Mouse (Mus musculus) liver, adult 2 months (tissue): ENCODE results near the gene Piwil1. TPM values are rescaled to one million over a fixed set of nuclear protein-coding genes. Genes with fewer than 3 reads are reported as not detected.

Experiments
- DNase-seq: peaks from one replicate; pipeline ENCODE4 v3.0.0-alpha.2; 2011; ENCODE audit warnings: low read depth, low spot score; ENCODE audit errors: extremely low read depth
- H3K27ac ChIP-seq: fragments of 200-500 bp; replicated peaks from 2 replicates; pipeline ENCODE4 v1.5.1; 2012; ENCODE audit warnings: low read depth, mild to moderate bottlenecking, control low read depth, inconsistent platforms, low read length; ENCODE audit not compliant: insufficient read depth
- H3K27me3 ChIP-seq: fragments of 200-500 bp; 2 replicates; pipeline ENCODE4 v1.6.1; 2012; ENCODE audit warnings: mild to moderate bottlenecking, moderate library complexity, low read length, inconsistent platforms; ENCODE audit not compliant: control insufficient read depth, insufficient read depth
- H3K36me3 ChIP-seq: fragments of 200-500 bp; 2 replicates; pipeline ENCODE4 v1.6.1; 2012; ENCODE audit warnings: low read length, inconsistent platforms; ENCODE audit not compliant: control insufficient read depth, insufficient read depth
- H3K4me1 ChIP-seq: fragments of 200-500 bp; 2 replicates; pipeline ENCODE4 v1.6.1; 2011; ENCODE audit warnings: low read length; ENCODE audit not compliant: control insufficient read depth, insufficient read depth
- H3K4me3 ChIP-seq: fragments of 200-500 bp; 2 replicates; pipeline ENCODE4 v1.5.1; 2011; ENCODE audit warnings: low read depth, mild to moderate bottlenecking, control low read depth, low read length, moderate library complexity; ENCODE audit not compliant: insufficient read depth
- H3K79me2 ChIP-seq: fragments of 200-500 bp; 2 replicates; pipeline ENCODE4 v1.6.1; 2012; ENCODE audit warnings: inconsistent platforms, mild to moderate bottlenecking, low read length, moderate library complexity; ENCODE audit not compliant: control insufficient read depth, insufficient read depth
- H3K9ac ChIP-seq: fragments of 200-500 bp; 2 replicates; pipeline ENCODE4 v1.6.1; 2012; ENCODE audit warnings: low read depth, mild to moderate bottlenecking, control low read depth, inconsistent platforms, low read length
- CTCF ChIP-seq: fragments of 200-500 bp; IDR thresholded peaks from 2 replicates; pipeline ENCODE4 v1.5.1; 2011; ENCODE audit warnings: low read depth, low read length, control low read depth
- POLR2A ChIP-seq: fragments of 200-500 bp; IDR thresholded peaks from 2 replicates; pipeline ENCODE4 v1.6.1; 2011; ENCODE audit warnings: low read length, control low read depth; ENCODE audit not compliant: insufficient read depth; ENCODE audit errors: extremely low read depth
- WGBS: fragments of 180-500 bp; shearing (Covaris S2); methylation state at CpG from one replicate; pipeline ENCODE4 v1.1.7; 2018; 5-methylcytosine and 5-hydroxymethylcytosine counted together
- polyA plus RNA-seq: library from polyadenylated mRNA; depleted of rRNA; stranded (reverse); fragments of >200 nt; gene quantifications from 2 replicates; pipeline ENCODE4 v1.2.3, GENCODE M21; 2012
- total RNA-seq: library from RNA; depleted of rRNA; stranded (reverse); fragments of >200 nt; gene quantifications from 2 replicates; pipeline ENCODE4 v1.2.3, GENCODE M21; 2014

Gene Piwil1
- total and polyA plus RNA-seq, 2 experiments: not detected

GRCm38 (mm10) chr5:128703688-128704087 lies 1.4 kb downstream of the Piwil1 start:
- H3K36me3 ChIP-seq: no peaks in the 10 kb centered on the region
- no peaks in the 10 kb centered on the region for H3K27me3 ChIP-seq
- no peak for TF ChIP-seq POLR2A
- TF ChIP-seq CTCF: no peak
- H3K27ac ChIP-seq: no peak overlapping the region
- no peaks in the 10 kb centered on the region for H3K79me2 ChIP-seq
- no peak overlapping the region for H3K4me3 ChIP-seq
- DNase-seq: no peak
- WGBS: 37% methylated on average over 10 of the region's 10 CpGs
- no peaks in the 10 kb centered on the region for H3K4me1 ChIP-seq
- no peak overlapping the region for H3K9ac ChIP-seq

- Histone ChIP-seq H3K27ac (no peak overlapping the region), H3K27me3 (no peaks in the 10 kb centered on the region), H3K4me3 (no peak overlapping the region), H3K4me1 (no peaks in the 10 kb centered on the region), H3K79me2 (no peaks in the 10 kb centered on the region), H3K36me3 (no peaks in the 10 kb centered on the region), H3K9ac (no peak overlapping the region)
- WGBS: 45% methylated on average over 17 of the region's 19 CpGs
- no peak for DNase-seq
- TF ChIP-seq CTCF: no peak
- no peak for TF ChIP-seq POLR2A
These were observed 2.0 kb downstream of the Piwil1 start for GRCm38 (mm10) chr5:128704134-128704904.

- no peaks in the 10 kb centered on the region for H3K36me3 ChIP-seq
- 0 out of 2 replicates have a peak, but pooled peaks cover 2% of the 10 kb centered on the region for H3K27me3 ChIP-seq
- no peaks in the 10 kb centered on the region for H3K4me1 ChIP-seq
- 98% methylated on average over 1 of the region's 1 CpGs for WGBS
- no peaks in the 10 kb centered on the region for H3K79me2 ChIP-seq
- DNase-seq: no peak
- no peak overlapping the region for H3K4me3 ChIP-seq
- no peak overlapping the region for H3K9ac ChIP-seq
- TF ChIP-seq CTCF: no peak
- no peak for TF ChIP-seq POLR2A
- no peak overlapping the region for H3K27ac ChIP-seq
These were observed 4.1 kb downstream of the Piwil1 start for GRCm38 (mm10) chr5:128706467-128706866.

- WGBS: 91% methylated on average over 11 of the region's 11 CpGs
- Histone ChIP-seq H3K36me3 (no peaks in the 10 kb centered on the region), H3K4me1 (no peaks in the 10 kb centered on the region), H3K27me3 (0 out of 2 replicates have a peak, but pooled peaks cover 2% of the 10 kb centered on the region), H3K79me2 (no peaks in the 10 kb centered on the region), H3K4me3 (no peak overlapping the region), H3K27ac (no peak overlapping the region), H3K9ac (no peak overlapping the region)
- no peak for TF ChIP-seq CTCF
- no peak for TF ChIP-seq POLR2A
- DNase-seq: no peak
These were observed 4.9 kb downstream of the Piwil1 start for GRCm38 (mm10) chr5:128707271-128707670.

GRCm38 (mm10) chr5:128708929-128709328 lies 6.6 kb downstream of the Piwil1 start:
- no peak overlapping the region for H3K27ac ChIP-seq
- no peak overlapping the region for H3K4me3 ChIP-seq
- no peaks in the 10 kb centered on the region for H3K36me3 ChIP-seq
- no peaks in the 10 kb centered on the region for H3K79me2 ChIP-seq
- no peak overlapping the region for H3K9ac ChIP-seq
- H3K4me1 ChIP-seq: no peaks in the 10 kb centered on the region
- 84% methylated on average over 5 of the region's 5 CpGs for whole genome bisulfite sequencing
- DNase-seq: no peak
- TF ChIP-seq CTCF: no peak
- H3K27me3 ChIP-seq: 0 out of 2 replicates have a peak, but pooled peaks cover 2% of the 10 kb centered on the region

- TF ChIP-seq CTCF (no peak), POLR2A (no peak)
- DNase-seq: no peak
- Histone ChIP-seq H3K4me1 (no peaks in the 10 kb centered on the region), H3K27me3 (0 out of 2 replicates have a peak, but pooled peaks cover 2% of the 10 kb centered on the region), H3K79me2 (no peaks in the 10 kb centered on the region), H3K27ac (no peak overlapping the region), H3K36me3 (no peaks in the 10 kb centered on the region), H3K9ac (no peak overlapping the region), H3K4me3 (no peak overlapping the region)
- 33% methylated on average over 8 of the region's 8 CpGs for WGBS
These were observed 8.3 kb downstream of the Piwil1 start for GRCm38 (mm10) chr5:128710596-128710995.
